Mouse (Mus musculus) stomach, postnatal 0 days (tissue): Measurements from ENCODE around the gene Gper1. TPM values are rescaled to one million over a fixed set of nuclear protein-coding genes. Genes with fewer than 3 reads are reported as not detected.
A peak's percentile ranks its signal among the peaks of the same experiment; 100 is the strongest.

Source experiments
- ATAC-seq: fragments of 200-750 bp; cut with Nextera tagmentation; 2 replicates; pipeline ENCODE4 v1.8.0; 2017; ENCODE audit not compliant: low FRiP score, low TSS enrichment
- DNase-seq: peaks from one replicate; pipeline ENCODE4 v3.0.0-alpha.2; 2016; ENCODE audit warnings: low spot score
- H3K27ac ChIP-seq: fragments of 300-500 bp; sonication (generic); replicated peaks from 2 replicates; pipeline ENCODE4 v1.5.1; 2014; ENCODE audit warnings: mild to moderate bottlenecking, control low read depth
- H3K27me3 ChIP-seq: fragments of 300-500 bp; sonication (generic); 2 replicates; pipeline ENCODE4 v1.6.1; 2014; ENCODE audit warnings: low read length; ENCODE audit not compliant: control insufficient read depth, insufficient read depth
- H3K36me3 ChIP-seq: fragments of 300-500 bp; sonication (generic); 2 replicates; pipeline ENCODE4 v1.6.1; 2014; ENCODE audit warnings: low read length, mixed read lengths; ENCODE audit not compliant: control insufficient read depth, insufficient read depth
- H3K4me1 ChIP-seq: fragments of 300-500 bp; sonication (generic); replicated peaks from 2 replicates; pipeline ENCODE4 v1.6.1; 2014; ENCODE audit warnings: antibody characterized with exemption; ENCODE audit not compliant: control insufficient read depth, insufficient read depth
- H3K4me2 ChIP-seq: fragments of 300-500 bp; sonication (generic); replicated peaks from 2 replicates; pipeline ENCODE4 v1.6.1; 2014; ENCODE audit warnings: low read depth, mild to moderate bottlenecking, control low read depth, moderate library complexity
- H3K4me3 ChIP-seq: fragments of 300-500 bp; sonication (generic); 2 replicates; pipeline ENCODE4 v1.5.1; 2014; ENCODE audit warnings: low read depth, low read length, control low read depth
- H3K9ac ChIP-seq: fragments of 300-500 bp; sonication (generic); 2 replicates; pipeline ENCODE4 v1.6.1; 2014; ENCODE audit warnings: mild to moderate bottlenecking, low read length, control low read depth, mixed read lengths
- H3K9me3 ChIP-seq: fragments of 300-500 bp; sonication (generic); 2 replicates; pipeline ENCODE4 v1.6.1; 2016; ENCODE audit warnings: low read length; ENCODE audit not compliant: control insufficient read depth
- CTCF ChIP-seq: IDR thresholded peaks from 2 replicates; pipeline ENCODE4 v1.5.1; 2016; ENCODE audit warnings: antibody characterized with exemption, low read depth, mild to moderate bottlenecking, moderate library complexity
- EP300 ChIP-seq: optimal IDR thresholded peaks from 2 replicates; pipeline ENCODE3; 2016; ENCODE audit warnings: antibody characterized with exemption
- WGBS: fragments of 180-500 bp; shearing (Covaris S2); extraction: QIAGEN DNeasy Blood & Tissue Kit; methylation state at CpG from one replicate; pipeline ENCODE4 v1.1.7; 2014; 5-methylcytosine and 5-hydroxymethylcytosine counted together
- polyA plus RNA-seq: library from polyadenylated mRNA; unstranded; fragments of >200 nt; fragmentation: Nextera tagmentation; extraction: Ambion mirVana; gene quantifications from 2 replicates; pipeline ENCODE4 v1.2.1, GENCODE M21; 2015

Gene Gper1
- polyA plus RNA-seq, 1 experiment from 2014 or later: 2.8 TPM

DNA sequence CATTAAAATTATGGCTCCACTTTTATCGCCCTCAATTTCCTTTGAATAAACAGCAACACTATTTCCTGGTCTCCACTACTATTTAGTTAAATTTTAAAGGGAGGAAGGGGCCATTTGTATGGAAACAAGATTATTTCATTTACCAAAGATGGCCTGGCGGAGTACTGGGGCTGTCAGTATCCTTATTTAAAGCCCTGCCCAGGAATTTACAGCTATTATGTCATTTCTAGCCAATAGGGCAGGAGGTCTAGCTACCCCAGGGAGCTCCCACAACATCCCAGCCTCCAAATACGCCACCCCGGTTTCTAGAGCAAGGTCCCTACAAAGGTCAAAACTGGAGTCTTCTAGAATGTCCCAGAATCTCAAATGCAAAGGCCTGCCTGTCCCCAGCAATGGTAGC, 9.4 kb upstream of the Gper1 start:
- Histone ChIP-seq H3K4me3 (no peak overlapping the region), H3K9ac (no peak overlapping the region), H3K27me3 (no peaks in the 10 kb centered on the region), H3K9me3 (no peaks in the 10 kb centered on the region), H3K36me3 (no peaks in the 10 kb centered on the region), H3K4me1 (peaks cover 3% of the 10 kb centered on the region; the same call in 1 of the 2 replicates), H3K27ac (no peak overlapping the region), H3K4me2 (no peak overlapping the region)
- DNase-seq (no peak), ATAC-seq (no peak)
- TF ChIP-seq CTCF (no peak), EP300 (no peak)
- 72% methylated on average over 4 of the region's 4 CpGs for WGBS

DNA sequence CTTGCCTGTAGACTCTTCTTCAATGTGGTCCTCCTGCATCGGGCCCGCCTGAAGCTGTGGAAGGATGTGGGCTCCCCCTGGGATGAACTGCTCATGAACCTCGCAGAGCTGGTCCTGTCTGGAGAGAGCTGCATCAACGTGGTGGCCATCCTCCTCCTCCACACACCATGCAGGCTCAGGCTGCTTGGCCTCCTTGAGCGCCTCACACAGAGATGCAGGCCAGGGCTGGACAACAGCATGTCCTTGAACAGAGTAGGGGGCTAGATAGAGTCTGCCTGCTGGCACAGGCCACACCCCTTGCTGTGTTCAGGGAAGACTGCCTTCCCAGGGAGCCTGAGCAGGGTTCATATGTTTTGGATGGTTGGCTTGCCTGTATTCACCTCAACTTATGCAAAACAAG, 8.0 kb upstream of the Gper1 start:
- no peak for DNase-seq
- no peak for ATAC-seq
- Histone ChIP-seq H3K27me3 (no peaks in the 10 kb centered on the region), H3K27ac (no peak overlapping the region), H3K9me3 (no peaks in the 10 kb centered on the region), H3K4me1 (no peaks in the 10 kb centered on the region), H3K36me3 (no peaks in the 10 kb centered on the region), H3K4me3 (no peak overlapping the region), H3K4me2 (no peak overlapping the region), H3K9ac (no peak overlapping the region)
- TF ChIP-seq EP300: no peak
- 88% methylated on average over 5 of the region's 5 CpGs for WGBS

DNA sequence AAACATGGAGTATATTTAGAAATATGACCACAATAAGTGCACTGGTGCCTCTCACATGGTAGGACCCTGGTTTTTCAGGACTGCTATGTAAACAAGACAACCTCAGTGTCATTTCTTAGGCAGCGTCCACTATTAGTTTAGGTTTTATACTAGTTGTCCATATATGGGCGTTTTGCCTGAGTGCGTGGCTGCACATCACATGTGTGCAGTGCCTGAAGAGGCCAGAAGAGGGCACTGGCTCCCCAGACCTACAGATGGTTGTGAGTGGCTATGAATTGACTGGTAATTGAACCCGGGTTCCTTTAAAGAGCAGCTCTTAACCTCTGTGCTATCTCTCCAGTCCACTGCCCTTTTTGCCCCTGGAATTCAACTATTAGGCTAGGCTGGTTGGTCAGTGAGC, 6.0 kb upstream of the Gper1 start:
- TF ChIP-seq EP300 (no peak), CTCF (peak; percentile 59)
- DNase-seq: no peak
- ATAC-seq: no peak
- H3K4me1 ChIP-seq: no peaks in the 10 kb centered on the region
- no peaks in the 10 kb centered on the region for H3K36me3 ChIP-seq
- WGBS: 81% methylated on average over 4 of the region's 4 CpGs
- H3K4me2 ChIP-seq: no peak overlapping the region
- H3K9ac ChIP-seq: no peak overlapping the region
- H3K9me3 ChIP-seq: no peaks in the 10 kb centered on the region
- no peaks in the 10 kb centered on the region for H3K27me3 ChIP-seq
- H3K4me3 ChIP-seq: no peak overlapping the region
- H3K27ac ChIP-seq: no peak overlapping the region

GRCm38 (mm10) chr5:139417480-139417879, 5.5 kb upstream of the Gper1 start:
- H3K27me3 ChIP-seq: no peaks in the 10 kb centered on the region
- no peak overlapping the region for H3K4me3 ChIP-seq
- 87% methylated on average over 3 of the region's 3 CpGs for WGBS
- no peak for DNase-seq
- ATAC-seq: no peak
- no peaks in the 10 kb centered on the region for H3K36me3 ChIP-seq
- TF ChIP-seq EP300: no peak
- peak; percentile 37 for TF ChIP-seq CTCF
- no peak overlapping the region for H3K27ac ChIP-seq
- no peaks in the 10 kb centered on the region for H3K9me3 ChIP-seq
- H3K4me1 ChIP-seq: 0 out of 2 replicates have a peak, but pooled peaks cover 2% of the 10 kb centered on the region
- no peak overlapping the region for H3K4me2 ChIP-seq
- H3K9ac ChIP-seq: no peak overlapping the region

DNA sequence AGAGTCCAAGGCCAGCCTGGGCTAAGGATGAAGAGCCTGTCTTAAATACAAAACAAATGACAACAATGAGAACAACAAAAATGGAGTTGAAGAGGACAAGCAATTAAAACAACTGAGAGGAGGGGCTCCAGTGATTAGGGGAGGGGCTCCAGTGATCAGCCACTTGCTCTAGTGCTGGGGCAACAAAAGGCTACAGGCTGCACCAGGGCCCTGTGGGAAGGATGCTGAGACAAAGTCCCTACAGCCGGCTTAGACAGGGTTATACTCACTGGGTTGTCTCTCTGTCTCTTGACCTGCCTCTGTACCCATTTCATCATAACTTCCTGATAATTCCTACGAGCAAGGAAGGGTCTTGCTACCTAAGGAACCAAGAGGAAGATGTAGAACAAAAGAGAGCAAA, 4.8 kb upstream of the Gper1 start:
- no peak overlapping the region for H3K27ac ChIP-seq
- no peaks in the 10 kb centered on the region for H3K9me3 ChIP-seq
- H3K4me2 ChIP-seq: no peak overlapping the region
- H3K36me3 ChIP-seq: no peaks in the 10 kb centered on the region
- ATAC-seq (no peak), DNase-seq (no peak)
- TF ChIP-seq CTCF: no peak
- TF ChIP-seq EP300: no peak
- H3K4me3 ChIP-seq: no peak overlapping the region
- no peak overlapping the region for H3K9ac ChIP-seq
- WGBS: 56% methylated on average over 2 of the region's 2 CpGs
- H3K4me1 ChIP-seq: 0 out of 2 replicates have a peak, but pooled peaks cover 3% of the 10 kb centered on the region
- no peaks in the 10 kb centered on the region for H3K27me3 ChIP-seq

DNA sequence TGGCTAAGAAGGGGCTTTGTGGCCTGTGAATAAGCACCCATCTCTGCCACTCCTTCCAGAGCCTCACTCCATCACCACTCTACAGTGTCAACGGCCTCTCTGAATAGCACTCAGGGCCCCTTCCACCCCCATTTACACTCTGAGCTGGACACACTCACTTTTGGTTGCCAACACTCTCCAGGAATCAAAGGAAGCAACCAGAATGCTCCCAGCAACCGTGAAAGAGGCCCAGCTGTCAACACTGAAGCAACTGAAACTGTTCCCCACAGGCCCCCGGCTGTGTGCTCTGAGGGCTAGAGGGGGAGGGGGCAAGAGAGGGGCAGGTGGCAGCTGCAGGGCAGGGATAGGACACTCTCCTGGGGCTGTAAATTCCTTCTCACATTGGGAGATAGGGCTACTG, 4.3 kb upstream of the Gper1 start:
- TF ChIP-seq EP300: no peak
- TF ChIP-seq CTCF: no peak
- no peaks in the 10 kb centered on the region for H3K36me3 ChIP-seq
- WGBS: 27% methylated on average over 3 of the region's 3 CpGs
- 0 out of 2 replicates have a peak, but pooled peaks cover 3% of the 10 kb centered on the region for H3K4me1 ChIP-seq
- H3K27me3 ChIP-seq: no peaks in the 10 kb centered on the region
- H3K4me2 ChIP-seq: no peak overlapping the region
- no peak overlapping the region for H3K9ac ChIP-seq
- DNase-seq (no peak), ATAC-seq (no peak)
- no peak overlapping the region for H3K27ac ChIP-seq
- no peaks in the 10 kb centered on the region for H3K9me3 ChIP-seq
- H3K4me3 ChIP-seq: no peak overlapping the region
